Mouse (Mus musculus): ENCODE data around the gene Pard3b.

Gene Pard3b

DNA sequence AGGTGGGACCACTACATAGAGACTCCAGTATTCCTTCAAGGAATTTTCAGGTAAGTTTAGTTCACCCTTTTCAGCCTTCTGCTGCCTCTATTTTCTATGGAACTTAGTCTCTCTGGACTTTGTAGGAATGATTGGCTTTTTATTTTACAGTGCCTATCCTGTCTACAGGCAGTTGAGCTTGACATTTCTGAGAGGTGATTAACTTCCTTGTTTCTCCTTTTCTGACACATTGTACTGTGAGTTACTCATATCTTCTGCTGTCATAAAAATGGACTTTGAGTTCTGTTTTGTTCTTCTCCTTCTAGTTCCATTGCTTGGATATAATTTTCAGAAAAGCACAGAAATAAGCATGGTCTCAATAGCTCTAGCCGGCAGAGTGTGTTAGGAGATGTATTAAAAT lies 112.4 kb downstream of the Pard3b start:
- no peak for DNase-seq (ENCODE audit: low spot score in 2 of 2)

- DNase-seq (ENCODE audit: low spot score in 2 of 2) = no peak
Measured at GRCm38 (mm10) chr1:61756771-61757170, 118.1 kb downstream of the Pard3b start.

DNA sequence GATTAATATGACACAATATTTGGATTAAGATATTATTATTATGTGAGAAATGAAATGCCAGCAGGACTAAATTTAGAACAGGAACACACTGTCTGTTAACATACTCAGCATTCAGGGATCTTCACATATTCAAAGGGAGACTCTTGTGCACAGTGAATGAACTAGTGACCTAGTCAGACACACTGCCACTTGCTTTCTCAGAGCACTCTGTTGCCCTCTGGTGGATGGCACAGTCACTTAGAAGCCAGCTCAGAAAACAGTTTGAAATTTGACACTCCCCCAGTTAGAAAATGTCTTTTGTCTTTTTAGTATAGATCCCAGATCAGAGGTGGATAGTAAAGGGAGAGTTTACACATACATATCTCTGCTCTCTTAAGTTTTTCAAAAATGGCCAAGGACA lies 132.6 kb downstream of the Pard3b start:
- peak; percentile 9 to 57 for DNase-seq (ENCODE audit: low spot score in 2 of 2)

GRCm38 (mm10) chr1:61778731-61779130 lies 140.1 kb downstream of the Pard3b start:
- DNase-seq (ENCODE audit: low spot score in 2 of 2) = no peak

GRCm38 (mm10) chr1:61779906-61780305 lies 141.3 kb downstream of the Pard3b start:
- DNase-seq (ENCODE audit: low spot score in 2 of 2) = no peak

DNA sequence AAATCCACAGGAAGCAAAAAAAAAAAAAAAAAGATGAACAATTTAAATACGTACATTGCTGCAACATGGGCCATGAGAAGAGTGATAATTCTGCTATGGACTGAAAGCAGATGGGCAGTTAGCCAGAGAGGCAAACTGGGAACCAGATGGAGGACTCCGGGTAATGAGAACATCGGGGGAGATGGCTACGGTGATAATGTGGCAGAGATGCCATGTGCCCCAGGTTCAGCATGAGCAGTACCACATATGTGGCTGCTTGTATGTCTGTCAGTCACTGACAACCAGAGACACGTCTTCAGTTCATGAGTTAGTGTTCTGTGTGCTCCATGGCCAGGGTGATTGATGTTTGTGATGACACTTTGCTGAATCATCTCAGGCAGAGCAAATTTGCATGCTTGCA lies 157.7 kb downstream of the Pard3b start:
- no peak for DNase-seq (ENCODE audit: low spot score in 2 of 2)

GRCm38 (mm10) chr1:61820213-61820612 lies 181.6 kb downstream of the Pard3b start:
- no peak for DNase-seq (ENCODE audit: low spot score in 2 of 2)

DNA sequence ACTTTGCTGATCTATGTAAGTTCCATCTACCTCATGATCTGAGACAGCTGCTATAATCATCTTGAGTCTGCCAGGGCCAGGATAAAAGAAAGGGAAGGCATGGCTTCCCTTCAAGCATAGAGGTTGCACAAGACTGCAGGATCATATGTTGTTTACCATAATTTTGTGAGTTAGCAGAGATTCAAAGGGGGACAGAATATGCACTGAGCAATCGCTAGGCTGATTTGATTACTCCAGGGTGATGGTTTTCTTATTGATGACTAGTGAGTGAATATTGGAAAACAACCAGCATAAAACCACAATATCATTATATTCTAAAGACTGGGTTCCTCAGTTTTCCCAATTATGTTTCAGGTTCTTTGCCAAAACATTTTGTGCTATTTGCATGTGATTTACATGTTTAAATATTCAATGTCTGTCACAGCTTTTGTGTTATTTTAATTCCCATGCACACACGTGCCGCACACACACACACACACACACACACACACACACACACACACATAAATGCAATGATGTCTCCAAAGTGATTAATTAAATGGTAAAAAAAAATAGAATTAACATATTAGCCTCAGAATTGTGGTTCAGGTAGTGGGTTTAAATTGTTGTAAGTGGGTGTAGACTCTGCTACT lies 187.1 kb downstream of the Pard3b start:
- DNase-seq (ENCODE audit: low spot score in 2 of 2) = no peak

DNA sequence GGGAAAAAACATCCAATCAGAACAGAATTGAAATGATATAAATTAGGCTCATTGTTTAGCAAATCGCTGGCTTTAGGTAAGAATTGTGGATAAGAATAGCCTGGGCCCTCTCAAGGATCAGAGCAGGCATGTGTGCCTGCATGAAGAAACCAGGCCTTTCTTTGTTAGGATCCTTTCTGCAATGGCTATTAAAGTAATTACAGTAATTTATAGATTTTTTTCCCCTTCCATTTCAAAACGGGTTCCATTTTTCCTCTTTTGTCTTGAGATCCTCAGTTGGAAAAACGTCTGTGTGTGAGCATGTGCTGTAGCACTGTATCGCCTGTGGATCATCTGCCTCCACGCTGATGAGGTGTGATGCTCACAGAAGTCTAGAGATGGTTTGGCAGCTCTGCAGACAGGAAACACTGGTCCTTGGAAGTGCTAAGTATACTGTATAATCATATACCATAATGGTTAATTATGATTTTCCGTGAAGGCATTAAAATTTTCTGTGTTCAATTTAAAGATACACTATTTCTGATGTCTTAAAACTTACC lies 198.5 kb downstream of the Pard3b start:
- no peak for DNase-seq (ENCODE audit: low spot score in 2 of 2)

- no peak for DNase-seq (ENCODE audit: low spot score in 2 of 2)
Measured at GRCm38 (mm10) chr1:61846606-61847005, 208.0 kb downstream of the Pard3b start.

GRCm38 (mm10) chr1:61849029-61849714 lies 210.5 kb downstream of the Pard3b start:
- no peak for DNase-seq (ENCODE audit: low spot score in 2 of 2)

- no peak for DNase-seq (ENCODE audit: low spot score in 2 of 2)
Measured at GRCm38 (mm10) chr1:61850471-61850870, 211.8 kb downstream of the Pard3b start.

DNA sequence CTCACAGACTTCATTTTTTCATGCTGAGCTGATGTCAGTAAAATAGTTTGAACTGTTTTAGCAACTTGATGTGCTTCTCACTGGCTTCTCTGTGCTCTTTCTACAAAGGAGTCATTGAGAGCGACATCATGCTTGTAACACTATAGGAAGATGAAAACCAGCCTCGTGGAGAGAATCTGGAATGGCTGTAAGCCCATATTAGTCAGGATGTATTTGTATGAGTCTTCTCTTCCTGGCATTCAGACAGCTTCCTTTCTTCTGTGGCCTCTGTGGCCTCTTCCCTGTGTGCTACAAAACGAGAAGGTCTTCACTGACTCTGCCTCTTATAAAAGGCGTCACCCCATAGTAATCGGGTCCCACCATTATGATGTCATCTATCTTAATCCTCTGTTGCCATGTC lies 212.6 kb downstream of the Pard3b start:
- no peak for DNase-seq (ENCODE audit: low spot score in 2 of 2)

GRCm38 (mm10) chr1:61867286-61868082 lies 228.9 kb downstream of the Pard3b start:
- no peak for DNase-seq (ENCODE audit: low spot score in 2 of 2)

DNA sequence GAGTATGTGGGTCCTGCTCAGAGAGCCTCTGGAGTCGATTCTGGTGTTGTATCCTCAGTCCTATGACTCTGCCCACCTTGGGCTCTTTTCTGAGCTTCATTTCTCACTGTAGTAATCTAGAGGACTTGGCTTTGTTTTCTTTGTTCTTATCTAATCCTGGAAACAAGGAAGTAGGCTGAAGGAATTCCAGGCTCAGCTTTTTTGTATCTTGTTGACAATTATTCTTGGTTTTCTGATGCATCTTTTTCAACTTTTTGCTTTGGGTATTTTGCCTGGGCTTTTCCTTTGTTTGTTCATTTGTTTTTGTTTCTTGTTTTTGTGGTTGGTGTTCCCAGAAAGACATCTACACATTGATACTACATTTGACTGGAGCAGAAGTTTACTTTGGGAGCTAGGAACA lies 236.3 kb downstream of the Pard3b start:
- DNase-seq (ENCODE audit: low spot score in 2 of 2) = no peak

DNA sequence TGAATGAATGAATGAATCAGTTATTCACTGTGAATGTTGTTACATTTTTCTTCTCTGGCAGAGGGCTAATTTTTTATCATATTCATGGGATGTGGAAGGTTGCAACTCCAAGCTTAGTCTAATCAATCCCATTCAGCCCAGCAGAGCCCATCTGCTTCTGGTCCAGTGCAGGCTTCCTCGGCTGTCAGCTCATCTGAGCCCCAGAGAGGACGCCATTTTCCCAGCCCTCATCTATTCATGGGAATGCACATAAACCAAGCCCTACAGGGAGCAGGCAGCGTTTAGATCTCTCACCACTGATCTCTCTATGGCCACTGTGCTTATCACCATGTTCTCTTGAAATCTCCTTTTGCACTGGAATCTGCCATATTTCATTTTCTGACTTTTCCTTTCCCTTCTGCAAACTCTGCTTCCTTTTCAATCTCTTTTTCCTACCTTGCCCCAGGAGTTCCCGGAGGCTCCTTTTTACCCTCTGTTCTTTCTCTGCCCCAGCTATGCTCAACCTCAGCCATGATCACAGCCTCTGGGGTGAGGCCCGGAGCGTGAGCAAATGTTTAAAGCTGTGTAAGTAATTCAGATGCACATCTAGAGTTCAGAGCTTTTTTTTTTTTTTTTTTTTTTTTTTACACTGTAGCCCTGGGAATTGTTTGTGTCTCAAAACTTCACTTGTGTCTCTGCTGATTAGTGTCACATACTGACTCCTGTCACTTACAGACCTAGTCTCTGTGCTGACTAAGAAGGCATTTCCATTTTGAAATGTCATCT lies 241.3 kb downstream of the Pard3b start:
- no peak for DNase-seq (ENCODE audit: low spot score in 2 of 2)

DNA sequence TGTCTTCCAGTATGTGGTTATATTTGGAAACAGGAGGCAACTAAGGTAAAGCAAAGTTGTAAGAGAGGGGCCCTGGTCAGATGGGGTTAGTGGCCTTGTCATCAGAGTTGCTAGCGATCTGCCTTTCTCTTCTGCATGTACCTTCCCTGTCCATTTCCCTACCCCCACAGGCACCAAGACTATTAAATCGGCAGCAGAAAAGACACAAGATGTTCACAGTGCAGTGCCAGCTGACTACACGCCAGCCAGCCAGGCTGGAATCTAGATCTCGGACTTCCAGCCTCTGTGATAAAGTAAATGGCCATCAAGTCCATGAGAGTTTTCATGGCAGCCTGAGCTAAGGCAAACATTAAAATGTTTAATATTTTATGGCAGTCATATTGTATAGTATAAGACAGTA lies 257.4 kb downstream of the Pard3b start:
- DNase-seq (ENCODE audit: low spot score in 2 of 2) = no peak

- no peak for DNase-seq (ENCODE audit: low spot score in 2 of 2)
Measured at GRCm38 (mm10) chr1:61903271-61904007, 264.8 kb downstream of the Pard3b start.

- DNase-seq (ENCODE audit: low spot score in 2 of 2) = no peak
Measured at GRCm38 (mm10) chr1:61904036-61904435, 265.4 kb downstream of the Pard3b start.

DNA sequence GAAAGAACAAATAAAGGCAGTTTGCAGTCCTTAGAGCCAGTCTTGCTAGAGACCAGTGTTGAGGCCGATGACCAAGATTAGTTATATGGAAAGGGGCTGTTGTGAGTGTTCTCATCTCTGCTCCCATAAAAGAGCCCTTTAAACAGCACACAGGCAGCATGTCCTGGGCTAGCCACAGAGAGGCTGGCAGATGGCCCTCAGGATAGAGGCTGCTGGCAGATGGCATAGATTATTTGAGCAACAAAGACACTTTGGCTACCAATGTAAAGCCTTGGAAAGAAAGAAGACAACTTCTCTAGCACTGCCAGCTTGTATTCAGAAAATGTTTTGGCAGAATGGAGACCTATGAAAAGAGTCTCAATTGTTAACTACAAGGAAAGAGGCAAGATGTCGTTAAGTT lies 274.3 kb downstream of the Pard3b start:
- no peak for DNase-seq (ENCODE audit: low spot score in 2 of 2)

- peak in 1 of 2 experiments; percentile 14 for DNase-seq (ENCODE audit: low spot score in 2 of 2)
Measured at GRCm38 (mm10) chr1:61924958-61925357, 286.3 kb downstream of the Pard3b start.
